Mouse (Mus musculus) lung, postnatal 10 days (tissue): ENCODE measurements around the gene Dpp3.
"Not testable (repeated sequence)": the region's sequence is repeated elsewhere in the genome, so short reads cannot be mapped to it uniquely, and the experiment has no call there.

Experiments
- DNase-seq: peaks from one replicate; pipeline ENCODE4 v3.0.0; 2021

Gene Dpp3

DNA sequence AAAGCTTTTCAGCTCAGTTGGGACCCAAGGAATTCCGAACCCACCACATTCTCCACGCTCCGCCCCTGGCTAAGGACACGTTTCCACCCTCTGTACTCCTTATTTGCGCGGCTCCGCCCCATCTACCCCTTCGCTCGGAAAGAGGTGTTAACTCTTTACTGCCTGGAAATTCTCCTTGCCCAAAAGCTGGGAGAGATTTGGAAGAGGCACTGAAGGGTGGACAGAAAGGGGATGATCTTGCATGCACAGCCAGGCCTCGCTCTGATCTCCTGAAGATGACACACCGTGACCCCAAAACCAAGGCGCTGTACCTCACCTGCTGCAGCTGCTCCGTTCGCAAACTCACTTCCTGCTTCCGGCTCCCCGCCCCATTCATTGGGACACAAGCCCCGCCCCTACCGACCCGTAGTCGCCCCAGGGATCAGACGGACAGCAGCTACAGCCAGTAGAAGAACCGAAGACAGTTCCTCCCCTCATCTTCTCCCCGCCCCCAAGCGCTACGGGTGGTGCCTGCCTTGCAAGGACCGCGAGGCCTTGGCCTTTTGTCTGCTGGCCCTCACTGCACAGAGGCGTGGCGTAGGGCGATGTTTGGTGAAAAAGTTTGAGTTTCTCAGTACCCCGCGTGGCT, at the start of gene Dpp3:
Gene Dpp3, minus strand, starts transcription at position 384 of the 628 bp plus-strand sequence.
- DNase-seq = peak; percentile 100

DNA sequence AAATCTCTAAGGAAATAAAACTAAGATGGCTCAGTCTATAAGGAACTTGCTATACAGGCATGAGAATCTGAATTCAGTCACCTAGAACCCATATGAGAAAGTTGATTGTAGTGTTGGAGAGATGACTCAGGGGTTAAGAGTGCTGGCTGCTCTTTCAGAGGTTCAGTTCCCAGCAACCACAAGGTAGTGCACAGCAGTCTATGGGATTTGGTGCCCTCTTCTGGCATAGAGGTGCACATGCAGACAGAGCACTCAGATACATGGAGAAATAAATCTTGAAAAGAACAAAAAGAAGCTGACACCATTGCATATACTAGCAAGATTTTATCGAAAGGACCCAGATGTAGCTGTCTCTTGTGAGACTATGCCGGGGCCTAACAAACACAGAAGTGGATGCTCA, 40.1 kb upstream of the Dpp3 start:
- no peak for DNase-seq

GRCm38 (mm10) chr19:4961928-4962601, 34.0 kb upstream of the Dpp3 start, which contains the start of gene Mrpl11:
TSS of gene Mrpl11 (plus strand) at chr19:4962147.
- peak; percentile 96 for DNase-seq

- not testable (repeated sequence) for DNase-seq
Measured at GRCm38 (mm10) chr19:4948641-4949040, 20.6 kb upstream of the Dpp3 start.

DNA sequence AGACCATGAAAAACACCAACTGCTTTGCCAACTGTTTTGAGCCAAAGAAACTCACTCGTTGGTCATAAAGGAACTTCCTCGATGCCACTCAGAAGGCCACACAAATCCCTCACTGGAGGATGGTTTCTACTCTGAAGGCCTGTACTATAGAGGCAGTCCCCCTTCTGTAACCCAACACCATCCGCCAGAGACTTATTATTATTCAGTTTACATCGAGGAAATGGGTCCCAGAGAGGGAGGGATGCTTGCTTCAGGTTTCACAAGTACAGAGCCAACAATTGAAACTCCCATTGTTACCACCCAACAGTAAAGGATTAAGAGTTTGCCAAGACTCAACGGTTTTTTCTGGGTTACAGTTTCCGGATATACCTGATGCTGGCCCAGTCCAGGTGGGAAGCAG, 17.5 kb upstream of the Dpp3 start:
- DNase-seq = no peak

DNA sequence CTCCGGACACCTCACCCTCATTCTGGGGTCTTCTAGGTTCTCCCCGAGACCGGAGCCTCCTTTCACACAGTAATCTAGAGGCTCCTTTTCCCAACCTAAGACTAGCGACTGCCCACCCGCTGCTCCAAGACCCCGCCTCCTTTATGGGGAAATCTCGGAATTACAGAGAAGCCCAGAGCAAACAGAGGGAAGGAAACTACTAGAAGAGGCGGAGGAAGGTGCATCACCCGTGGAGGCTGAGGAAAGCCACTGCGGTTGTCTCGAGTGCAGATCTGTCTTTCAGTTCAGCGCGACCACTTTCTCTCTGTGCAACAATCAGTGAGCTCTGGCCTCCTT, 15.1 kb upstream of the Dpp3 start:
- DNase-seq = peak; percentile 71

- peak; percentile 78 for DNase-seq
Measured at GRCm38 (mm10) chr19:4942551-4943252, 14.6 kb upstream of the Dpp3 start, which contains the start of gene Peli3. TSS of gene Peli3 (minus strand) at chr19:4943127.

GRCm38 (mm10) chr19:4937444-4938310, 9.6 kb upstream of the Dpp3 start:
- peak; percentile 13 for DNase-seq

- no peak for DNase-seq
Measured at GRCm38 (mm10) chr19:4936896-4937295, 8.8 kb upstream of the Dpp3 start.

DNA sequence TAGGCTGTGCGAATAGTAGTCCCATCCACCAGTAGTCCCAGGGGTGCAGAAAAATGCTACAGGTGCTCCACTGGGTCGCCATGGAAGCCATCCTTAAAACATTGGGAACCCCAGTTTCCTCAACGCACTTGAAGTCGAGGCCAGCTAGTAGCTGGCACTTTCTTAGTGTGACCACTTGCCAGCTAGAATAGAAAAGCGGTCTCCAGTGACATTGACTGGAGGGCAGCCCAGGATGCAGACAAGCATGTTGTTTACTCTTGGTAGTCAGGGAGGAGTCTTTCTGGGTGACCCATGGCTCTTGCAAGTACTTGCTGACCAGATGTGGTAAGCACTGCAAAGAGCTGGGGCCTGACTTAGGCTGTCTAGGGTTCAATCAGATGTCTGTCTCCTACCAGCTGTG, 694 bp upstream of the Dpp3 start:
- DNase-seq = peak; percentile 32

DNA sequence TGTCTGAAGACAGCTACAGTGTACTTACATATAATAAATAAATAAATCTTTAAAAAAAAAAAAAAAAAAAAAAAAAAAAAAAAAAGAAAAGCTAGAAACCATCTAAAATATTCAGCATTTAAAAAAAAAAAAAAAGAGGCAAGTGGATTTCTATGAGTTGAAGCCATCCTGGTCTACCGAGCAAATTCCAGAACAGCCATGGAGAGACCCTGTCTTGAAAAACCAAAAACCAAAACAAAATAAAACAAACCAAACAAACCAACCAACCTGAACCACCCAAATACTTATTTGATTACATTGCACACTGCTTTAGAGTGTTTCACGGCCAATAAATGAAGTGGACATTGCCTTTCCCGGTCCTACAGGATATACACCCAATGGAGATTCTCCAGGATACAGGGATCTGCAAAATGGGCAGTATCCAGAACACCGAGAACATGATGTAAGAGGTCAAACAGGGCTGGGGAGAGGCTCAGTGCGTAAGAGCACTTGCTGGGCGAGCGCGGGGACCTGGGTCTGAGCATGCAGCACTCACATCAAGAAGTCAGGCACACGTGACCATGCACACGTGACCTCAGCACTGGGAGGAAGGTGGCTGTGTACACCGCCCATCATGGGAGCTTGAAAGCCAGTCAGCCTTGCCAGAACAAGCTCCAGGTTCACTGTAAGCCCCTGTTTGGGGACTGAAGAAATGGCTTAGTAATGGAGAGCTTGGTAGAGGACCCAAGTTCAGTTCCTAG, 2.8 kb downstream of the Dpp3 start:
- no peak for DNase-seq

GRCm38 (mm10) chr19:4919652-4920051, 8.4 kb downstream of the Dpp3 start:
- DNase-seq = no peak

- no peak for DNase-seq
Measured at GRCm38 (mm10) chr19:4916827-4917226, 11.3 kb downstream of the Dpp3 start.

DNA sequence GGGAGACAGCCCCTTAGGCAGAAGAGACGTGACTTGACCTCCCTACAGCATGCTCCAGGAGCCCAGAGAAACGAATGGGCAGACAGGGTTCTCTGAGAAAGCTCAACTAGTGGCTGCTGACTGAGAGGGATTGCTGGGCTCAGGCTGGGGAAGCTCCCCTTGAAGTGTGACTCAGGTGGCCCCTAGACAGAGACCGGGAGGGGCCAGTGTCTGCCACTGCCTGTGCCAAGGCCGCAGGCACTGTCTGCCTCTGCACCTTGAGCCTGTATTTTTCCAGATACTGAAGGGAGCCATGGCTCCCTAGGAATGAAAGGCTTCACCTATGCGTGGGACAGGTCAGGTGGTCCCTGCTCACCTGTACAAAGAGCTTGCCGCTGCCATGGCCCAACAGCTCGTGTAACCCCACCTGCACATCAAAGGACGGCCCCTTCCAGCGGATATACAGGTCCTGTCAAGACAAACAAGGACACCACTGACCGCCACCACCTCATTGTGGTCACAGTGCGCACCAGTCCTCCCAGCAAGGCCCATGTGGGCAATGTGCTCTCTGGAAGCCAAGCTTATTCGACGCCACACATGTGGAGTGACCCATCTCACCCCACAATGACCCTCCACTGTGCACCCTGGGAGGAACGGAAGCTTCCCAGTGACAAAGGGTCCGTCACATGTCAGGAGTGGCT, 12.0 kb downstream of the Dpp3 start:
- no peak for DNase-seq

GRCm38 (mm10) chr19:4909376-4909775, 18.7 kb downstream of the Dpp3 start:
- no peak for DNase-seq

- DNase-seq = peak; percentile 32
Measured at GRCm38 (mm10) chr19:4908107-4908506, 20.0 kb downstream of the Dpp3 start.

GRCm38 (mm10) chr19:4905979-4906794, 21.9 kb downstream of the Dpp3 start, which contains the start of gene Bbs1:
TSS of gene Bbs1 (minus strand) at chr19:4906628.
- peak; percentile 88 for DNase-seq

DNA sequence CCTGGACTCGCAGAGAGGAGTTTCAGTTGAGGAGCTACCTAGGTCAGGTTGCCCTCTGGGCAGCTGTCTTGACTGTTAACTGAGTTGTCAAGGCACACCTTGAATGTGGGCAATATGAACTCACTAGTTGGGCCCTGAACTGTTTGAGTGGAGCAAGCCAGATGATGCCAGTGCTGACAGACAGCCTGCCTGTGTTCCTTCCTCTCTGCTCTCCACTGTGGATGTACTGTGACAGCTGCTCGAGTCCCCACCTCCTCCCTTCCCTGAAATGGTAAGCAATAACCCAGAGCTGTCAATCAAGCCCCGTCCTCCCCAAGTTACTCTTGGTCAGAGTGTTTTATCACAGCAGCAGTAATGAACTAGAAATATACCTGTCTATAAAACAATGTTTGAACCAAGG, 28.2 kb downstream of the Dpp3 start:
- no peak for DNase-seq

GRCm38 (mm10) chr19:4898972-4899371, 29.1 kb downstream of the Dpp3 start:
- no peak for DNase-seq

DNA sequence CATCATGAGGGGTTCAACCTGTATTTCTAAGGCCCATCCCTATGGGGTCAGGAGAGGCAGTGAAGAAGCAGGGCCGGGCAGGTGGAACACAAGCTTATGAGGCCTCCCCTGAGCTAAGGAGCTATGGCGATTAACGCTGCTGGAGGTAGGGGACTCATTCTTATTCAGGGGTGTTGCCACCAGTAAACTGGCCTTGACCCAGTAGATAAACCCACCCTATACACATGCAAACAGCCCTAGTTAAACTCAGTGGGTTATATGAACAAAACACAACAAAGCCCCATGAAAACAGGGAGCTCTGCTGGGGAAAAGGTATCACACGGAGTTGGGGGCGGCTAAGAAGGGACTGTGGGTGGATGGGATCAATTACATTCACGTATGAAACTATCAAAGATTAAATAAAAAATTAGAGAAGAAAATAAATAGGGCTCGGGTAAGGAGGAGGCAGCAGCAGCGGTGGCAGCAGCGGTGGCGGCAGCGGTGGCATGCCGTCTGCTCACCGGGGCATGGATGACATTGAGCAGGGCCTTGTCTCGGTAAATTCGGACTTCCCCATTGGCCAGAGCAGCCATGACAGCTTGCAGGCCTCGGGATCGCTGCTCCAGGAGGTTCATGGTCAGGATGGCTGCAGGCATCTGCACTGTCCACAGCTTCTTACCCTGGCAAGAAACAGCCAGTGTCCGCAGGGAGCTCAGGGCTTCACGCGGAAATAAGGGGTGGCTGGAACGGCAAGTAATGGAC, 31.1 kb downstream of the Dpp3 start:
- no peak for DNase-seq
